Mouse (Mus musculus) neural tube, embryonic 14.5 days (tissue): ENCODE data around the gene Khk. TPM values are rescaled to one million over a fixed set of nuclear protein-coding genes. Genes with fewer than 3 reads are reported as not detected.

Experiments
- ATAC-seq: fragments of 200-750 bp; cut with Nextera tagmentation; 2 replicates; pipeline ENCODE4 v1.8.0; 2017; ENCODE audit warnings: low read depth, mild to moderate bottlenecking, moderate TSS enrichment, moderate library complexity
- H3K27ac ChIP-seq: fragments of 300-500 bp; sonication (generic); 2 replicates; pipeline ENCODE4 v1.5.1; 2014; ENCODE audit warnings: low read depth, mild to moderate bottlenecking, control low read depth, low read length, moderate library complexity, mixed read lengths
- H3K27me3 ChIP-seq: fragments of 300-500 bp; sonication (generic); 2 replicates; pipeline ENCODE4 v1.6.1; 2014; ENCODE audit warnings: low read length; ENCODE audit not compliant: control insufficient read depth, insufficient read depth
- H3K36me3 ChIP-seq: fragments of 300-500 bp; sonication (generic); 2 replicates; pipeline ENCODE4 v1.6.1; 2014; ENCODE audit warnings: low read length, mixed read lengths; ENCODE audit not compliant: control insufficient read depth, insufficient read depth
- H3K4me1 ChIP-seq: fragments of 300-500 bp; sonication (generic); 2 replicates; pipeline ENCODE4 v1.6.1; 2014; ENCODE audit warnings: low read length; ENCODE audit not compliant: control insufficient read depth, insufficient read depth
- H3K4me2 ChIP-seq: fragments of 300-500 bp; sonication (generic); 2 replicates; pipeline ENCODE4 v1.6.1; 2014; ENCODE audit warnings: mild to moderate bottlenecking, low read depth, low read length, control low read depth
- H3K4me3 ChIP-seq: fragments of 300-500 bp; sonication (generic); 2 replicates; pipeline ENCODE4 v1.5.1; 2014; ENCODE audit warnings: low read depth, low read length, control low read depth, mixed read lengths
- H3K9ac ChIP-seq: fragments of 300-500 bp; sonication (generic); replicated peaks from 2 replicates; pipeline ENCODE4 v1.6.1; 2014; ENCODE audit warnings: low read depth, mild to moderate bottlenecking, control low read depth, low read length, mixed read lengths
- H3K9me3 ChIP-seq: fragments of 300-500 bp; sonication (generic); 2 replicates; pipeline ENCODE4 v1.6.1; 2016; ENCODE audit warnings: low read length; ENCODE audit not compliant: control insufficient read depth
- WGBS: fragments of 180-500 bp; shearing (Covaris S2); extraction: QIAGEN DNeasy Blood & Tissue Kit; methylation state at CpG from one replicate; pipeline ENCODE4 v1.1.7; 2014; 5-methylcytosine and 5-hydroxymethylcytosine counted together
- polyA plus RNA-seq: library from polyadenylated mRNA; unstranded; fragments of >200 nt; fragmentation: Nextera tagmentation; extraction: Ambion mirVana; gene quantifications from 2 replicates; pipeline ENCODE4 v1.2.1, GENCODE M21; 2014

Gene Khk
- polyA plus RNA-seq, 1 experiment from 2014 or later = 8.3 TPM

GRCm38 (mm10) chr5:30954556-30954955 lies 33.3 kb downstream of the Khk start:
- peaks cover 27% of the 10 kb centered on the region for H3K4me1 ChIP-seq
- no peak overlapping the region for H3K9ac ChIP-seq
- H3K4me2 ChIP-seq = no peak overlapping the region
- WGBS = 97% methylated on average over 9 of the region's 9 CpGs
- H3K9me3 ChIP-seq = no peaks in the 10 kb centered on the region
- peaks cover 45% of the 10 kb centered on the region for H3K36me3 ChIP-seq
- H3K4me3 ChIP-seq = no peak overlapping the region
- no peaks in the 10 kb centered on the region for H3K27me3 ChIP-seq
- H3K27ac ChIP-seq = no peak overlapping the region
- no peak for ATAC-seq

GRCm38 (mm10) chr5:30955751-30956150 lies 34.5 kb downstream of the Khk start:
- Histone ChIP-seq H3K9me3 (no peaks in the 10 kb centered on the region), H3K27ac (no peak overlapping the region), H3K36me3 (peaks cover 45% of the 10 kb centered on the region), H3K4me1 (peaks cover 23% of the 10 kb centered on the region), H3K4me3 (no peak overlapping the region), H3K9ac (no peak overlapping the region), H3K27me3 (no peaks in the 10 kb centered on the region), H3K4me2 (no peak overlapping the region)
- no peak for ATAC-seq
- WGBS = 96% methylated on average over 6 of the region's 6 CpGs

GRCm38 (mm10) chr5:30957891-30958290 lies 36.7 kb downstream of the Khk start:
- H3K27me3 ChIP-seq = no peaks in the 10 kb centered on the region
- no peak overlapping the region for H3K9ac ChIP-seq
- H3K27ac ChIP-seq = no peak overlapping the region
- H3K4me2 ChIP-seq = no peak overlapping the region
- peaks cover 36% of the 10 kb centered on the region for H3K36me3 ChIP-seq
- peaks cover 20% of the 10 kb centered on the region for H3K4me1 ChIP-seq
- H3K9me3 ChIP-seq = no peaks in the 10 kb centered on the region
- no peak for ATAC-seq
- no peak overlapping the region for H3K4me3 ChIP-seq
- 94% methylated on average over 6 of the region's 6 CpGs for WGBS

- Histone ChIP-seq H3K4me3 (peak overlapping the region; percentile 86), H3K4me1 (peaks cover 20% of the 10 kb centered on the region), H3K9me3 (no peaks in the 10 kb centered on the region), H3K27ac (peak overlapping the region; percentile 84), H3K36me3 (peaks cover 24% of the 10 kb centered on the region), H3K27me3 (no peaks in the 10 kb centered on the region), H3K4me2 (peak overlapping the region; percentile 95), H3K9ac (peak overlapping the region; percentile 89)
- ATAC-seq = no peak
- WGBS = 40% methylated on average over 19 of the region's 19 CpGs
These were observed 38.1 kb downstream of the Khk start for GRCm38 (mm10) chr5:30959198-30959854.

- peak within 1 kb of the TSS; percentile 84 for H3K27ac ChIP-seq
- peak within 1 kb of the TSS; percentile 95 for H3K4me2 ChIP-seq
- ATAC-seq = peak; percentile 96
- peaks cover 20% of the 10 kb centered on the region for H3K4me1 ChIP-seq
- peak within 1 kb of the TSS; percentile 86 for H3K4me3 ChIP-seq
- peaks cover 17% of the 10 kb centered on the region for H3K36me3 ChIP-seq
- no peaks in the 10 kb centered on the region for H3K27me3 ChIP-seq
- 0% methylated on average over 51 of the region's 56 CpGs for WGBS
- H3K9ac ChIP-seq = peak within 1 kb of the TSS; percentile 89
- no peaks in the 10 kb centered on the region for H3K9me3 ChIP-seq
These were observed 38.8 kb downstream of the Khk start, which contains the start of gene Preb for GRCm38 (mm10) chr5:30959966-30960501. Preb (minus strand) TSS chr5:30960361.

GRCm38 (mm10) chr5:30960814-30961213 lies 39.6 kb downstream of the Khk start:
- Histone ChIP-seq H3K9me3 (no peaks in the 10 kb centered on the region), H3K36me3 (peaks cover 11% of the 10 kb centered on the region; the same call in 1 of the 2 replicates), H3K27ac (no peak overlapping the region), H3K4me3 (no peak overlapping the region; the same call in 1 of the 2 replicates), H3K27me3 (no peaks in the 10 kb centered on the region), H3K4me1 (peaks cover 20% of the 10 kb centered on the region), H3K4me2 (peak overlapping the region; percentile 42; the same call in 1 of the 2 replicates), H3K9ac (no peak overlapping the region)
- no peak for ATAC-seq
- 81% methylated on average over 2 of the region's 2 CpGs for WGBS

GRCm38 (mm10) chr5:30961545-30962505 lies 40.6 kb downstream of the Khk start:
- Histone ChIP-seq H3K9ac (no peak overlapping the region), H3K4me1 (peaks cover 20% of the 10 kb centered on the region), H3K9me3 (no peaks in the 10 kb centered on the region), H3K36me3 (peaks cover 11% of the 10 kb centered on the region; the same call in 1 of the 2 replicates), H3K27me3 (no peaks in the 10 kb centered on the region), H3K27ac (no peak overlapping the region), H3K4me2 (no peak overlapping the region), H3K4me3 (no peak overlapping the region)
- no peak for ATAC-seq
- WGBS = 81% methylated on average over 10 of the region's 10 CpGs

GRCm38 (mm10) chr5:30963916-30964315 lies 42.7 kb downstream of the Khk start:
- H3K4me1 ChIP-seq = peaks cover 6% of the 10 kb centered on the region
- H3K4me3 ChIP-seq = no peak overlapping the region
- no peak overlapping the region for H3K9ac ChIP-seq
- no peak overlapping the region for H3K4me2 ChIP-seq
- ATAC-seq = no peak
- no peaks in the 10 kb centered on the region for H3K9me3 ChIP-seq
- no peaks in the 10 kb centered on the region for H3K27me3 ChIP-seq
- H3K36me3 ChIP-seq = no peaks in the 10 kb centered on the region
- no peak overlapping the region for H3K27ac ChIP-seq
- WGBS = 60% methylated on average over 3 of the region's 3 CpGs
